Mouse (Mus musculus) lung, postnatal 0 days (tissue): ENCODE measurements around the gene Sirt3.

Source experiments
- CTCF ChIP-seq: IDR thresholded peaks from 2 replicates; pipeline ENCODE4 v1.5.1; 2016; ENCODE audit warnings: antibody characterized with exemption, mild to moderate bottlenecking
- EP300 ChIP-seq: IDR thresholded peaks from 2 replicates; pipeline ENCODE4 v1.6.1; 2016; ENCODE audit warnings: antibody characterized with exemption, mild to moderate bottlenecking, control low read depth

DNA sequence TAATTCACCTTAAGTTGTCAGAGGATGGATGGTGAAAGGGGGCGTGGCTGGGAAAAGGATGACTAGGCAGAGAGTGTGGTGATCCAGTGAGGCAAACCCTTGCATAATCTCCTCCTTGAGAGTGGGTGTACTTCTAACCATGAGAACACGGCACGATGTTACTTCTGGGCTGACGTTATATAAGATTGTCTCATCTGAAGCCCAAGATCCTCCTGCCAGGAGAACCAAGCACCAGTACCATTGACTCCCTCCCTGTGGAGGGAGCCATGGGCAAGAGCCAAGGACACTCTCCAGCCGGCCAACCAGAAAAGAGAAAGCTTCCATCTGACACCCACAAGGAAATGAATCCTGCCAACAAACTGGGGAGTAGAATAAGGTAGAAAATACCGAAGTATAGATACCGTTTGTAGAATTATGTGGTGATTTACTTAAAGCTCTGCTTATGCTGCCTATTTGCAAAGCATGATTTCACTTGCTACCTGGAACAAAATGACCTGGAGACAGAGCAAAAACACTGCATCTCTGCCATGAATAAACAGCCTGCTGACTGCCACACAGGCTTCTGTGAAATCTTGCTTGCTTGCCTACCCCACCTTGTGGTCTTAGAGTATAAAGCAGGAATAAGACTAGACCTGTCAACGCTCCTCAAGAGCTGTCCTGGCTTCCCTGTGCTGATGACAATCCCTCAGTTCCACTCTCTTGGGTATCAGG, 53.8 kb downstream of the Sirt3 start:
- TF ChIP-seq CTCF (peak; percentile 74), EP300 (no peak)
